Mouse (Mus musculus) lung, embryonic 14.5 days (tissue): ENCODE measurements at regions not wholly inside any gene's neighbourhood (a gene's known extent, or its start where the extent isn't known, plus 50 kb on each side); places are given as distances from the start of the nearest gene placed in this dataset.

Source experiments
- ATAC-seq: fragments of 200-750 bp; cut with Nextera tagmentation; 2 replicates; pipeline ENCODE4 v1.8.0; 2017; ENCODE audit warnings: mild to moderate bottlenecking, moderate TSS enrichment, moderate library complexity; ENCODE audit not compliant: insufficient read depth
- DNase-seq: peaks from one replicate; pipeline ENCODE4 v3.0.0-alpha.2; 2015
- H3K27ac ChIP-seq: fragments of 300-500 bp; sonication (generic); 2 replicates; pipeline ENCODE4 v1.5.1; 2014; ENCODE audit warnings: low read depth, mild to moderate bottlenecking, moderate library complexity
- H3K27me3 ChIP-seq: fragments of 300-500 bp; sonication (generic); 2 replicates; pipeline ENCODE4 v1.6.1; 2014; ENCODE audit warnings: low read length, control low read depth; ENCODE audit not compliant: insufficient read depth
- H3K36me3 ChIP-seq: fragments of 300-500 bp; sonication (generic); 2 replicates; pipeline ENCODE4 v1.6.1; 2014; ENCODE audit warnings: control low read depth; ENCODE audit not compliant: insufficient read depth
- H3K4me1 ChIP-seq: fragments of 300-500 bp; sonication (generic); 2 replicates; pipeline ENCODE4 v1.6.1; 2014; ENCODE audit warnings: antibody characterized with exemption, control low read depth; ENCODE audit not compliant: insufficient read depth
- H3K4me2 ChIP-seq: fragments of 300-500 bp; sonication (generic); 2 replicates; pipeline ENCODE4 v1.6.1; 2014; ENCODE audit warnings: mild to moderate bottlenecking
- H3K4me3 ChIP-seq: fragments of 300-500 bp; sonication (generic); 2 replicates; pipeline ENCODE4 v1.5.1; 2014; ENCODE audit warnings: low read depth, low read length
- H3K9ac ChIP-seq: fragments of 300-500 bp; sonication (generic); 2 replicates; pipeline ENCODE4 v1.6.1; 2014
- H3K9me3 ChIP-seq: fragments of 300-500 bp; sonication (generic); 2 replicates; pipeline ENCODE4 v1.6.1; 2016; ENCODE audit warnings: low read depth, low read length, control low read depth
- CTCF ChIP-seq: IDR thresholded peaks from 2 replicates; pipeline ENCODE4 v1.5.1; 2016; ENCODE audit warnings: antibody characterized with exemption, low read depth
- WGBS: fragments of 180-500 bp; shearing (Covaris S2); extraction: QIAGEN DNeasy Blood & Tissue Kit; methylation state at CpG from one replicate; pipeline ENCODE4 v1.1.7; 2014; 5-methylcytosine and 5-hydroxymethylcytosine counted together

GRCm38 (mm10) chr9:61765366-61765765 is 149.0 kb downstream of the Rplp1 start:
- H3K9me3 ChIP-seq, result no peaks in the 10 kb centered on the region
- H3K9ac ChIP-seq, result no peak overlapping the region
- no peak for TF ChIP-seq CTCF
- no peak overlapping the region for H3K27ac ChIP-seq
- no peak overlapping the region for H3K4me2 ChIP-seq
- DNase-seq (peak; percentile 63), ATAC-seq (no peak)
- no peaks in the 10 kb centered on the region for H3K4me1 ChIP-seq
- H3K36me3 ChIP-seq, result no peaks in the 10 kb centered on the region
- WGBS, result 15% methylated on average over 5 of the region's 5 CpGs
- no peaks in the 10 kb centered on the region for H3K27me3 ChIP-seq
- H3K4me3 ChIP-seq, result no peak overlapping the region

GRCm38 (mm10) chr9:61757806-61758205 is 156.5 kb downstream of the Rplp1 start:
- no peaks in the 10 kb centered on the region for H3K36me3 ChIP-seq
- no peaks in the 10 kb centered on the region; the same call in 1 of the 2 replicates for H3K4me1 ChIP-seq
- H3K4me2 ChIP-seq, result no peak overlapping the region
- H3K9ac ChIP-seq, result no peak overlapping the region
- no peaks in the 10 kb centered on the region for H3K9me3 ChIP-seq
- ATAC-seq (no peak), DNase-seq (no peak)
- WGBS, result 72% methylated on average over 3 of the region's 3 CpGs
- H3K4me3 ChIP-seq, result no peak overlapping the region
- TF ChIP-seq CTCF, result no peak
- H3K27me3 ChIP-seq, result no peaks in the 10 kb centered on the region
- H3K27ac ChIP-seq, result no peak overlapping the region

- WGBS, result 56% methylated on average over 24 of the region's 24 CpGs
- Histone ChIP-seq H3K36me3 (no peaks in the 10 kb centered on the region), H3K27me3 (no peaks in the 10 kb centered on the region), H3K4me2 (no peak overlapping the region), H3K4me3 (no peak overlapping the region), H3K27ac (no peak overlapping the region), H3K9ac (no peak overlapping the region), H3K4me1 (no peaks in the 10 kb centered on the region; the same call in 1 of the 2 replicates), H3K9me3 (no peaks in the 10 kb centered on the region)
- no peak for TF ChIP-seq CTCF
- DNase-seq (no peak), ATAC-seq (no peak)
Observed at GRCm38 (mm10) chr9:61756801-61757342, 157.5 kb downstream of the Rplp1 start.

GRCm38 (mm10) chr9:61756224-61756800 is 158.0 kb downstream of the Rplp1 start:
- WGBS, result 55% methylated on average over 15 of the region's 15 CpGs
- Histone ChIP-seq H3K27me3 (no peaks in the 10 kb centered on the region), H3K4me1 (no peaks in the 10 kb centered on the region; the same call in 1 of the 2 replicates), H3K9me3 (no peaks in the 10 kb centered on the region), H3K4me2 (no peak overlapping the region), H3K4me3 (no peak overlapping the region), H3K36me3 (no peaks in the 10 kb centered on the region), H3K27ac (no peak overlapping the region), H3K9ac (no peak overlapping the region)
- no peak for DNase-seq
- no peak for TF ChIP-seq CTCF
- no peak for ATAC-seq

- DNase-seq, result no peak
- Histone ChIP-seq H3K4me1 (no peaks in the 10 kb centered on the region; the same call in 1 of the 2 replicates), H3K9ac (no peak overlapping the region), H3K4me3 (no peak overlapping the region), H3K36me3 (no peaks in the 10 kb centered on the region), H3K27me3 (no peaks in the 10 kb centered on the region), H3K4me2 (no peak overlapping the region), H3K27ac (no peak overlapping the region), H3K9me3 (no peaks in the 10 kb centered on the region)
- no peak for ATAC-seq
- TF ChIP-seq CTCF, result no peak
- WGBS, result 79% methylated on average over 3 of the region's 3 CpGs
Observed at GRCm38 (mm10) chr9:61755311-61755710, 159.0 kb downstream of the Rplp1 start.

- Histone ChIP-seq H3K9ac (no peak overlapping the region), H3K4me3 (no peak overlapping the region), H3K27ac (no peak overlapping the region), H3K9me3 (no peaks in the 10 kb centered on the region), H3K4me2 (no peak overlapping the region), H3K27me3 (no peaks in the 10 kb centered on the region), H3K36me3 (no peaks in the 10 kb centered on the region), H3K4me1 (no peaks in the 10 kb centered on the region; the same call in 1 of the 2 replicates)
- WGBS, result 25% methylated on average over 10 of the region's 10 CpGs
- no peak for ATAC-seq
- TF ChIP-seq CTCF, result no peak
- DNase-seq, result no peak
Observed at GRCm38 (mm10) chr9:61753795-61754194, 160.5 kb downstream of the Rplp1 start.

GRCm38 (mm10) chr9:61749201-61749600 is 165.1 kb downstream of the Rplp1 start:
- 87% methylated on average over 4 of the region's 4 CpGs for WGBS

More at GRCm38 (mm10) chr9:61749201-61749600, 165.1 kb downstream of the Rplp1 start:
- Histone ChIP-seq H3K4me3 (no peak overlapping the region), H3K36me3 (no peaks in the 10 kb centered on the region), H3K4me2 (no peak overlapping the region), H3K9ac (no peak overlapping the region), H3K27me3 (no peaks in the 10 kb centered on the region), H3K9me3 (no peaks in the 10 kb centered on the region), H3K4me1 (peaks cover 9% of the 10 kb centered on the region), H3K27ac (no peak overlapping the region)
- no peak for ATAC-seq
- TF ChIP-seq CTCF, result no peak
- DNase-seq, result no peak
